Mouse (Mus musculus): ENCODE measurements at regions not wholly inside any gene's neighbourhood (a gene's known extent, or its start where the extent isn't known, plus 50 kb on each side); places are given as distances from the start of the nearest gene placed in this dataset.

DNA sequence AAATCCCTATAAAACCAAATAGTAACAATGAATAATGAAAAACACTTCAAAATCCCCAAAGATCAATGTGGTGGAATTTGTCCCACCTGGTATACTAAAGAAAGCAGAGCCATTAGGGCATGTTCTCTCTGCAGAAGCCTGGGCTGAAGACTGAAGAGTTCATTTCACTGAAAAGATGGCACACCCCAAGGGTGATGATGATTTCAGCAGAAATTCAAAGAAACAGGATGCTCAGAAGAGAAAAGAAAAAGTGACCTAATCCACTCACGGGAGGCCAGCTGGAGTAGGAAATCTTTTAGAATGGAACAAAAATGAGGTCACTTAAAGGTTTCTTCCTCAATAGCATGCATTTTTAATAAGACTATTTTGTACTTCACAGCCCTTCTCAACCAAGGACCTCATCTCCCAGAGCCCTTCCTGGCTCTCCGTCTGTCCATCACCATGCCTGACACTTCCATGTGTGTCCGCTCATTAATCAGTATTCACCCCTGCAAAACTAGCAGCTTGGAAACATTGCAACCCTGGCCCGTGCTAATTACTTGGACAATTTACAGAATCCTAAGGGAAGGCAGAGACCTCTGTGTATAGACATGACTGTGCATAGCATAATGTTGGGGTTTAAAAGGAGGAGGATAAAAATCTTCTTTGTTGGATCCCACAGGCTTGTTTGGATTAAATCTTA is 101.9 kb upstream of the F13a1 start:
- no peak overlapping the region for H3K4me3 ChIP-seq (replicated peaks; ENCODE audit: low read depth, low read length)
- no peaks in the 10 kb centered on the region for H3K36me3 ChIP-seq (ENCODE audit: insufficient read depth, low read length)
- H3K9me3 ChIP-seq (replicated peaks; ENCODE audit: low read length) = no peaks in the 10 kb centered on the region
- no peak overlapping the region for H3K4me2 ChIP-seq (ENCODE audit: low read length)
- DNase-seq (ENCODE audit: low spot score) (no peak), ATAC-seq (replicated peaks; ENCODE audit: low FRiP score, low read depth) (no peak)
- H3K27me3 ChIP-seq (ENCODE audit: insufficient read depth, low read length) = no peaks in the 10 kb centered on the region
- WGBS = 66% methylated on average over 4 of the region's 4 CpGs
- no peaks in the 10 kb centered on the region for H3K4me1 ChIP-seq (replicated peaks; ENCODE audit: insufficient read depth, low read length)
- H3K27ac ChIP-seq = no peak overlapping the region
- TF ChIP-seq CTCF (IDR thresholded peaks at IDR 0.05; ENCODE audit: low read depth) = no peak
- no peak overlapping the region for H3K9ac ChIP-seq (ENCODE audit: low read depth, low read length)

DNA sequence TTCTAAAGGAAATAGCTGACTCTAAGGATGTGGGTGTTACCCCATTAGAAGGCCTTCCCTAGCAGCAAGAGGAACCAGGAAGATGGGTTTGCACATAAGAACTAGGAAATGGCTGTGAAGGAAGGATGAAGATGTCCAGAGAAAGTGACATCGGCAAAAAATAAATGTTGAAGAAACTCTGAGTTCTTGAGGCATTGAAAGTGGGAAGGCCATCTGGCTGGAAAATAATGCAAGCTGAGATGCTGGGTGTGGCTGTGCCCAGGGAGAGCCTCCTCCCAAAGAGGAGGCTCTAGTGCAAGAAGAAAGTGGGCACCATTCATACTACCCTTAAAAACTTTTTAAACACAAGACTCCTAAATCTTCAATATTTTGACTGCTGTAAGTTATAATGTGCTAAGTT is 99.9 kb upstream of the F13a1 start:
- Histone ChIP-seq H3K9ac (ENCODE audit: low read depth, low read length) (no peak overlapping the region), H3K36me3 (ENCODE audit: insufficient read depth, low read length) (no peaks in the 10 kb centered on the region), H3K4me1 (replicated peaks; ENCODE audit: insufficient read depth, low read length) (no peaks in the 10 kb centered on the region), H3K9me3 (replicated peaks; ENCODE audit: low read length) (no peaks in the 10 kb centered on the region), H3K27me3 (ENCODE audit: insufficient read depth, low read length) (no peaks in the 10 kb centered on the region), H3K27ac (no peak overlapping the region), H3K4me3 (replicated peaks; ENCODE audit: low read depth, low read length) (no peak overlapping the region), H3K4me2 (ENCODE audit: low read length) (no peak overlapping the region)
- DNase-seq (ENCODE audit: low spot score) (no peak), ATAC-seq (replicated peaks; ENCODE audit: low FRiP score, low read depth) (no peak)
- WGBS = 87% methylated on average over 1 of the region's 1 CpGs
- no peak for TF ChIP-seq CTCF (IDR thresholded peaks at IDR 0.05; ENCODE audit: low read depth)

DNA sequence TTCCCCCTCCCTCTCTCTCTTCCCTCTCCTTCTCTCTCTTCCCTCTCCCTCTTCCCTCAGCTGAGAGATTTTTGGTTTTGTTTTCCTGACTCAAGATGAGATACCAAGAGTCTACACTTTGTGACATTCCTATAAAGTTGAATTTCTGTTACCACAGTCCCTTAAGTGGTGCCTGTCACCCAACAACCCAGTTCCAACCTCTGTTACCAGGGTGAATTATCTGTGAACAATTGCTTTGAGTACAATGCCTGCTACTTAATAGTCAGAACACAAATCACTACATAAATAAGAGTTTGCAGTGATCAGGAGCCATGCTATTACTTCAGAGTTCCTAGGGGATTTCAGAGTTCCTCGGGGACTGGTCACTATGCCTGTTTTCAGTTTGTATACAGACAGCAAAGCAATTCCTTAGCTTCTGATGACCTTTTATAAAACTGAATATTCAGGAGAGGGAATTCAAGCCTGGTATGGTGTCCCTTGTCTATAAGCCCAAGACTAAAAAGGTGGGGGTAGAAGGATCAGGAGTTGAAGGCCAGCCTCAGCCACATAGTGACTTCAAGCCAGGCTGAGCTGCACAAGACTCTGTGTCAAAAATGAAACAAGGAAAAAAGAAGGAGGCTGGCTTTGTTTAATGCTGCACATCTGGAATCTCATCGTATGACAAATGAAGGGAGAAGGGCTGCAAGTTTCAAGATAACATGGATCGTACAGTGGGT is 99.2 kb upstream of the F13a1 start:
- Histone ChIP-seq H3K9me3 (replicated peaks; ENCODE audit: low read length) (no peaks in the 10 kb centered on the region), H3K4me1 (replicated peaks; ENCODE audit: insufficient read depth, low read length) (no peaks in the 10 kb centered on the region), H3K36me3 (ENCODE audit: insufficient read depth, low read length) (no peaks in the 10 kb centered on the region), H3K4me3 (replicated peaks; ENCODE audit: low read depth, low read length) (no peak overlapping the region), H3K27me3 (ENCODE audit: insufficient read depth, low read length) (no peaks in the 10 kb centered on the region), H3K27ac (no peak overlapping the region), H3K9ac (ENCODE audit: low read depth, low read length) (no peak overlapping the region), H3K4me2 (ENCODE audit: low read length) (no peak overlapping the region)
- TF ChIP-seq CTCF (IDR thresholded peaks at IDR 0.05; ENCODE audit: low read depth) = no peak
- DNase-seq (ENCODE audit: low spot score) (no peak), ATAC-seq (replicated peaks; ENCODE audit: low FRiP score, low read depth) (no peak)
- 75% methylated on average over 3 of the region's 3 CpGs for WGBS

DNA sequence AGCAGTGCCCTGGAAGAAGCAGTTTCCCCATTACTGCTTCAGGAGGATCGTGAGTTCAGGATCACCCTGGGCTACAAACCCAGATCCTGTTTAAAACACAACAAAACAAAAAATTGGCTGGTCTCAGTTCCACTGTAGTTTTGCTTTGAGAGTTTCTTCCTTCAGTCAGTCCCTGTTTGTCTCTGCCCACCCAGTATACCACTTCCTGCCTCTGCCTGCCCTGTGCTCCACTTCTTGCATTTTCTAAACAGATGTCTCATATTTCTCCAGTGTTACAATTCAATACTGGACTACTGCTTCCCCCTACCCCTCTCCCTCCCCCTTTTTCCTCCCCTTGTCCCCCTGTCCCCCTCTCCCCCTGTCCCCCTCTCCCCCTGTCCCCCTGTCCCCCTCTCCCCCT is 98.6 kb upstream of the F13a1 start:
- no peak for TF ChIP-seq CTCF (IDR thresholded peaks at IDR 0.05; ENCODE audit: low read depth)
- WGBS = 62% methylated on average over 1 of the region's 1 CpGs
- no peaks in the 10 kb centered on the region for H3K9me3 ChIP-seq (replicated peaks; ENCODE audit: low read length)
- H3K4me2 ChIP-seq (ENCODE audit: low read length) = no peak overlapping the region
- no peak overlapping the region for H3K27ac ChIP-seq
- H3K27me3 ChIP-seq (ENCODE audit: insufficient read depth, low read length) = no peaks in the 10 kb centered on the region
- DNase-seq (ENCODE audit: low spot score) (no peak), ATAC-seq (replicated peaks; ENCODE audit: low FRiP score, low read depth) (no peak)
- H3K4me3 ChIP-seq (replicated peaks; ENCODE audit: low read depth, low read length) = no peak overlapping the region
- no peaks in the 10 kb centered on the region for H3K36me3 ChIP-seq (ENCODE audit: insufficient read depth, low read length)
- H3K4me1 ChIP-seq (replicated peaks; ENCODE audit: insufficient read depth, low read length) = no peaks in the 10 kb centered on the region
- no peak overlapping the region for H3K9ac ChIP-seq (ENCODE audit: low read depth, low read length)

DNA sequence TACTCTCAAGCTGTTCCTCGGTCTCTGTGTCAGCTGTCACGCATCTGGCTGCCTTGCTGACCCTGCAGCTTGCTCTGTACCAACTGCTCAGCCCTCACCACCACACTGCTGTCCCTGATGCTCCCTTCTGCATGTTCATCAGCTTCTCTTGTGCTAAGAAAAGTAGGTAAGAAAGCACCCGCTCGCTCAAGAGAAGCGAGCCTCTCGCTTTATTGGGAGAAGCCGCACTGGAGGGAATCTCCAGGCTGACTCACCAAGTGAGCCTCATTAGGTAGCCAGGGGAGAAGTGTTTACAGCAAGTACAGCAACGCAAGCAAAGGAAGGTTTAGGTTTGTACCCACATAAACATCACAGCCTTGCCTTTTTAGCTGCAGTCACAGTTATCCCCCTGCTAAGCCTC is 97.7 kb upstream of the F13a1 start:
- H3K9ac ChIP-seq (ENCODE audit: low read depth, low read length) = no peak overlapping the region
- H3K27me3 ChIP-seq (ENCODE audit: insufficient read depth, low read length) = no peaks in the 10 kb centered on the region
- no peak for TF ChIP-seq CTCF (IDR thresholded peaks at IDR 0.05; ENCODE audit: low read depth)
- H3K4me2 ChIP-seq (ENCODE audit: low read length) = no peak overlapping the region
- H3K27ac ChIP-seq = no peak overlapping the region
- ATAC-seq (replicated peaks; ENCODE audit: low FRiP score, low read depth) (no peak), DNase-seq (ENCODE audit: low spot score) (no peak)
- 85% methylated on average over 8 of the region's 8 CpGs for WGBS
- H3K36me3 ChIP-seq (ENCODE audit: insufficient read depth, low read length) = no peaks in the 10 kb centered on the region
- H3K4me1 ChIP-seq (replicated peaks; ENCODE audit: insufficient read depth, low read length) = no peaks in the 10 kb centered on the region
- no peaks in the 10 kb centered on the region for H3K9me3 ChIP-seq (replicated peaks; ENCODE audit: low read length)
- H3K4me3 ChIP-seq (replicated peaks; ENCODE audit: low read depth, low read length) = no peak overlapping the region

DNA sequence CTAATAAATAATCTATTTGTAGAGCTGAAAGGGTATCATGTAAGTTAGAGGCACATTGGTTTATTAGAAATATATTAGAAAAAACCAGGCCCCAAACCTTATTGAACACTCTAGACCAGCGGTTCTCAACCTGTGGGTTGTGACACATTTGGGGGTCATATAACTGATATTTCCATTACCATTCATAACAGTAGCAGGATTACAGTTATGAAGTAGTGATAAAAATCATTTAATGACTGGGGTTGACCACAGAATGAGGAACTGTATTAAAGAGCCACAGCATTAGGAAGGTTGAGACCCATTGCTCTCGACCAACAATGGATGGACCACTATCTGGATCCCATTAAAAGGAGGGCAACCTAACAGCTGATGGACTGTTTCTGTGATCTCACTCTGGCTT is 92.8 kb upstream of the F13a1 start:
- Histone ChIP-seq H3K9ac (ENCODE audit: low read depth, low read length) (no peak overlapping the region), H3K4me2 (ENCODE audit: low read length) (no peak overlapping the region), H3K4me3 (replicated peaks; ENCODE audit: low read depth, low read length) (no peak overlapping the region), H3K27ac (no peak overlapping the region), H3K9me3 (replicated peaks; ENCODE audit: low read length) (no peaks in the 10 kb centered on the region), H3K4me1 (replicated peaks; ENCODE audit: insufficient read depth, low read length) (no peaks in the 10 kb centered on the region), H3K36me3 (ENCODE audit: insufficient read depth, low read length) (no peaks in the 10 kb centered on the region), H3K27me3 (ENCODE audit: insufficient read depth, low read length) (no peaks in the 10 kb centered on the region)
- no peak for ATAC-seq (replicated peaks; ENCODE audit: low FRiP score, low read depth)
- no peak for TF ChIP-seq CTCF (IDR thresholded peaks at IDR 0.05; ENCODE audit: low read depth)
- DNase-seq (ENCODE audit: low spot score) = no peak
- WGBS = 82% methylated on average over 2 of the region's 2 CpGs

All from kidney, postnatal 0 days (tissue).